Mouse (Mus musculus) limb, embryonic 15.5 days (tissue): ENCODE measurements around the gene Nuak2. TPM values are rescaled to one million over a fixed set of nuclear protein-coding genes. Genes with fewer than 3 reads are reported as not detected.
A peak's percentile ranks its signal among the peaks of the same experiment; 100 is the strongest.

Source experiments
- ATAC-seq: fragments of 200-750 bp; cut with Nextera tagmentation; 2 replicates; pipeline ENCODE4 v1.8.0; 2017; ENCODE audit warnings: low read depth, moderate TSS enrichment; ENCODE audit not compliant: insufficient number of reproducible peaks, low FRiP score, low TSS enrichment
- H3K27ac ChIP-seq: fragments of 300-500 bp; sonication (generic); 2 replicates; pipeline ENCODE4 v1.5.1; 2015; ENCODE audit warnings: moderate library complexity, mild to moderate bottlenecking, inconsistent platforms
- H3K27me3 ChIP-seq: fragments of 300-500 bp; sonication (generic); 2 replicates; pipeline ENCODE4 v1.6.1; 2015; ENCODE audit warnings: inconsistent platforms
- H3K36me3 ChIP-seq: fragments of 300-500 bp; sonication (generic); 2 replicates; pipeline ENCODE4 v1.6.1; 2015; ENCODE audit warnings: inconsistent platforms
- H3K4me1 ChIP-seq: fragments of 300-500 bp; sonication (generic); 2 replicates; pipeline ENCODE4 v1.6.1; 2015; ENCODE audit warnings: inconsistent platforms
- H3K4me2 ChIP-seq: fragments of 300-500 bp; sonication (generic); 2 replicates; pipeline ENCODE4 v1.6.1; 2015; ENCODE audit warnings: mild to moderate bottlenecking, inconsistent platforms
- H3K4me3 ChIP-seq: fragments of 300-500 bp; sonication (generic); 2 replicates; pipeline ENCODE4 v1.5.1; 2015; ENCODE audit warnings: mild to moderate bottlenecking, inconsistent platforms
- H3K9ac ChIP-seq: fragments of 300-500 bp; sonication (generic); 2 replicates; pipeline ENCODE4 v1.6.1; 2015; ENCODE audit warnings: inconsistent platforms
- H3K9me3 ChIP-seq: fragments of 300-500 bp; sonication (generic); 2 replicates; pipeline ENCODE4 v1.6.1; 2016; ENCODE audit warnings: inconsistent platforms
- WGBS: fragments of 180-500 bp; shearing (Covaris S2); methylation state at CpG from one replicate; pipeline ENCODE4 v1.1.7; 2015; 5-methylcytosine and 5-hydroxymethylcytosine counted together
- polyA plus RNA-seq: library from polyadenylated mRNA; unstranded; fragments of >200 nt; fragmentation: Nextera tagmentation; extraction: Ambion mirVana; gene quantifications from 2 replicates; pipeline ENCODE4 v1.2.1, GENCODE M21; 2015

The Nuak2 gene
- polyA plus RNA-seq, 1 experiment from 2014 or later, result 6.9 TPM

- Histone ChIP-seq H3K9me3 (no peaks in the 10 kb centered on the region), H3K4me1 (peaks cover 10% of the 10 kb centered on the region), H3K36me3 (no peaks in the 10 kb centered on the region), H3K27me3 (no peaks in the 10 kb centered on the region; the same call in 1 of the 2 replicates), H3K9ac (no peak overlapping the region), H3K27ac (no peak overlapping the region), H3K4me3 (no peak overlapping the region), H3K4me2 (no peak overlapping the region)
- ATAC-seq, result no peak
- WGBS, result 72% methylated on average over 1 of the region's 1 CpGs
These were observed 29.2 kb upstream of the Nuak2 start for GRCm38 (mm10) chr1:132286735-132287134.

GRCm38 (mm10) chr1:132287445-132287844 lies 28.5 kb upstream of the Nuak2 start:
- WGBS, result 81% methylated on average over 2 of the region's 2 CpGs
- no peak overlapping the region for H3K9ac ChIP-seq

DNA sequence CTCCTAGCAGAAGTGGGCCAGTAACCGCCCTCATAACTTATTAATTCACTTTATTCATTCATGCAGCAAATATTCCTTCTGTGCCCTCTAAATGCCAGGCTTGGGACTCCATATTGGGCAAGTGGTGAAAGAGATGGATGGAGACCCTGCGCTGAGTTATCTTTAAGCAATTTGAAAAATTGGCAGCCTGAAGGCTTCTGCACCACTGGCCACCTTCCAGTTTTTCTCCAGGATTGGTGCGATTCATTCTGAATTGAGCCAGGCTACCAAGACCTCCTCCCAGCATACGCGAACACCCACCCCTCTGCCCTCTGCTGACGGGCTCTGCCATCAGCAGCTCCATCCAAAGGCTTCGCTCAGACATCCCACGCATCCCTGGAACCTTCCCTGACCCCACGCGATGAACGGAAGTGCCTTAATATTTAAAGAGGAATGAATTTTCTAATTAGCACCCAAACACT lies 27.9 kb upstream of the Nuak2 start:
- Histone ChIP-seq H3K9ac (no peak overlapping the region), H3K27ac (no peak overlapping the region), H3K36me3 (no peaks in the 10 kb centered on the region), H3K27me3 (no peaks in the 10 kb centered on the region; the same call in 1 of the 2 replicates), H3K4me1 (peaks cover 21% of the 10 kb centered on the region), H3K4me3 (no peak overlapping the region), H3K9me3 (no peaks in the 10 kb centered on the region), H3K4me2 (no peak overlapping the region)
- ATAC-seq, result no peak
- 30% methylated on average over 11 of the region's 11 CpGs for WGBS

More at GRCm38 (mm10) chr1:132287445-132287844, 28.5 kb upstream of the Nuak2 start:
- no peak overlapping the region for H3K4me2 ChIP-seq
- peaks cover 15% of the 10 kb centered on the region for H3K4me1 ChIP-seq
- H3K9me3 ChIP-seq, result no peaks in the 10 kb centered on the region
- ATAC-seq, result no peak
- H3K27me3 ChIP-seq, result no peaks in the 10 kb centered on the region; the same call in 1 of the 2 replicates
- no peak overlapping the region for H3K27ac ChIP-seq
- H3K36me3 ChIP-seq, result no peaks in the 10 kb centered on the region
- H3K4me3 ChIP-seq, result no peak overlapping the region

DNA sequence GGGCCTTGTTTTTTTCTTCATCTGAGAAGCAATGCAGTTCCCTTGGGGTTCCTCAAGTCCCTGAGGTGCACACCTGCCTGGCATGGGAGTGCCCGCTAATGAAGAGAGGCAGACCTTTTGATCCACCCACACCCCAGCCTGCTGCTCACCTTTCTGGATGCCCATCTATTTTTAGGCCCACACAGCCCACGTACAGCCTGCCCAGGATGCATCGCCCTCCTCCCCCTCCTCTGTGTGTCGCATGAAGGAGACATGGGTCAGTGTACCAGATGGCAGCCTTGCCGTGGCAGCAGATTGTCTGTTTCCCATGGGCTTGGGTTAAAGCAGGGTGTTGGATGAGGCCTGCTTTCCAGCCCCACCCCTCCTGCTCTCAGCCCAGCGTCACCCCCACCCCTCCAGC lies 26.0 kb upstream of the Nuak2 start:
- no peaks in the 10 kb centered on the region for H3K27me3 ChIP-seq
- no peaks in the 10 kb centered on the region for H3K9me3 ChIP-seq
- no peak overlapping the region for H3K9ac ChIP-seq
- ATAC-seq, result no peak
- no peak overlapping the region for H3K27ac ChIP-seq
- peaks cover 22% of the 10 kb centered on the region for H3K4me1 ChIP-seq
- no peak overlapping the region for H3K4me3 ChIP-seq
- WGBS, result 76% methylated on average over 6 of the region's 6 CpGs
- no peak overlapping the region for H3K4me2 ChIP-seq
- H3K36me3 ChIP-seq, result no peaks in the 10 kb centered on the region

DNA sequence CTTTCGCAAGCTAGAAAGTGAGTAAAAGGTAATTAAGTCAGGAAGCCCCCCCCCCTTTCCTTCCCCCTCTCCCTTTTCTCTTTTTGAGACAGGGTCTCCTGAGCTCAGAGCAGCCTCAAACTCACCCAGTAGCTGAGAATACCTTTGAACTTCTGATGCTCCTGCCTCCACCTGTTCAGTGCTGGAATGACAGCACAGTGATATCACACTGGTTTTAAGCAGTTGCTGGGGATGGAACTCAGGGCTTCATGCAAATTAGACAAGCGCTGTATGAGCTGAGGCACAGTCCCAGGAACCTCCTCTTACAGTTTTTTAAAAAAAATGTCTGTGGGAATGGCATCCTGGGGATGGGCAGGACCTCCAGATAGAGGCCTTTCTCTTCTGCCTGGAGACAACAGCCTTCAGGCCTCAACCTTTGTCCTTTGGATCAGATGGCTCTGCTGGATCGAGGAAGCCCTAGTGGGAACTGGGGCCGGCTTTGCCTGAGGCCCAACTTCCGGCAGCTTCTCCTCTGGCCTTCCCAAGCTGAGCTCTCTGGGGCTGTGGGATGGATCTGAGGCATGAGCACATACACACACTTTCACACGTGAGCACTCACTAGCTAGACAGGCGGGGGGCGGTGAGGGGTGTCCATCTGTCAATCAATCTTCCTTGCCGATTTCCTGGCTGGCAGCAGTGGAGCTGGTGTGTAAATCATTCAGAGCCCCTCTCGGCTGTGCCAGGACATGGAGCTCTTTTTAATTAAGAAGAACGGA lies 24.8 kb upstream of the Nuak2 start:
- WGBS, result 38% methylated on average over 11 of the region's 11 CpGs
- no peak overlapping the region for H3K4me2 ChIP-seq
- 0 out of 2 replicates have a peak, but pooled peaks cover 4% of the 10 kb centered on the region for H3K27me3 ChIP-seq
- H3K9me3 ChIP-seq, result no peaks in the 10 kb centered on the region
- H3K9ac ChIP-seq, result no peak overlapping the region
- no peaks in the 10 kb centered on the region for H3K36me3 ChIP-seq
- peak overlapping the region; percentile 47; the same call in 1 of the 2 replicates for H3K27ac ChIP-seq
- no peak for ATAC-seq
- no peak overlapping the region for H3K4me3 ChIP-seq
- peaks cover 22% of the 10 kb centered on the region for H3K4me1 ChIP-seq

GRCm38 (mm10) chr1:132291706-132292105 lies 24.2 kb upstream of the Nuak2 start:
- Histone ChIP-seq H3K9ac (no peak overlapping the region), H3K9me3 (no peaks in the 10 kb centered on the region), H3K4me1 (peaks cover 22% of the 10 kb centered on the region), H3K27me3 (0 out of 2 replicates have a peak, but pooled peaks cover 4% of the 10 kb centered on the region), H3K4me2 (no peak overlapping the region), H3K4me3 (no peak overlapping the region), H3K27ac (peak overlapping the region; percentile 47; the same call in 1 of the 2 replicates), H3K36me3 (no peaks in the 10 kb centered on the region)
- WGBS, result 27% methylated on average over 4 of the region's 4 CpGs
- ATAC-seq, result no peak

DNA sequence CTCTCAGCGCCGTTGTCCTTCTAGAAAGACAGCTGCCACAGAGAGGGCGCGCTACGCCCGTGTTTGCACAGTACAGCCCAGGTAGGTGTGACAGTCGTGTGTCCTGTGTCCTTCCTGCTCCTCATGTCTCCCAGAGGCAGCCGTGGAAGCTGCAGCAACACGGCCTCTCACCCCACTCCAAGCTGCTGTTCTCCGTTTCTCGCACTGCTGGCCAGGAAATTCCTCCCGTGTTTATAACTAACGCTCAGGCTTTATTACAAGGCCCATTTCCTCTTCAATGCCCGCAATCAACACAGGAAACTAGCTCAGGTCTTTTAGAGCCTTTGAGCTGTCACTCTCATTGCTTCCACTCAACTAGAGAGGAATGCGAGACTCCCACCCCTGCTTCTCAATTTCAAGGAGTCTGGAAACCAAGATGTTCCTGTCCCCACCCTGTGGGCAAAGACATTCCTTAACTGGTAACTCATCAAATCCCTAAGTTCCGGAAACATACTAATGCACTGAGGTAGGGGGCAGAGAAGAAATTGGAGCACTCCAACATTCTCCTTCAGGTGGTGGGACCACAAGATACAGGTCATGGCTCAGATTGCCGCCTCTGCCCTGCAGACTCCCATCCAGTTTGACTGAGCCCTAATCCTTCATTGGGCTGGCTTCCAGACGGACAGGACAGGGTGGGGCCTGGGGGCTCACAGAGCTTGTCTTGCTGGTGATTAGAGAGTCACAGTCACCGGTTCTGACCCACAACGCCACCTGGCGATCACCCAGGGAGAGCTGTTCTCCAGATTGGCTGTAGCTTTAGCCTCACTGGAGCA lies 23.4 kb upstream of the Nuak2 start:
- ATAC-seq, result no peak
- H3K27me3 ChIP-seq, result peaks cover 12% of the 10 kb centered on the region
- no peak overlapping the region for H3K9ac ChIP-seq
- no peaks in the 10 kb centered on the region for H3K9me3 ChIP-seq
- H3K4me3 ChIP-seq, result no peak overlapping the region
- H3K4me2 ChIP-seq, result no peak overlapping the region
- no peaks in the 10 kb centered on the region for H3K36me3 ChIP-seq
- WGBS, result 27% methylated on average over 21 of the region's 21 CpGs
- peaks cover 22% of the 10 kb centered on the region for H3K4me1 ChIP-seq
- H3K27ac ChIP-seq, result peak overlapping the region; percentile 47; the same call in 1 of the 2 replicates

DNA sequence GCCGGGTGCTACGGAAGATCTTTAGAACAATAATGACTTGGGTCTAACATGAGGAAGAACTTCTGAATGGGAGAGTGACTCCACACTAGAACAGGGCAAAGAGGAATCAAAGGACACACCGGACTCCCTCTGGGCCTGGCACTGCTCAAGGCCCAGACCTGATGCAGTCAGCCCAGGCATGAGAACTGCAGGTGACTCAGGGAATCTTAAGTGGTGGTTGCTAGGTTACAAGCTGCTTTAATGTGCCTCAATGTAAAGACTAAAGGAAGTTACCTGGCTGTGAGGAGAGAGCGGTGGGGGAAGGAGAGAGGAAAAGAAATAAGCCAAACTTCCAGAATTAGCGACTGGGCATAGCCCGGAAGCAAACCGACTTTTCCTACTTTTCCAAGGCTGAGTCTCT lies 20.4 kb upstream of the Nuak2 start:
- Histone ChIP-seq H3K9me3 (no peaks in the 10 kb centered on the region), H3K4me3 (no peak overlapping the region), H3K27me3 (peaks cover 42% of the 10 kb centered on the region), H3K4me2 (no peak overlapping the region), H3K9ac (no peak overlapping the region), H3K4me1 (peaks cover 33% of the 10 kb centered on the region), H3K36me3 (no peaks in the 10 kb centered on the region), H3K27ac (no peak overlapping the region)
- ATAC-seq, result no peak
- WGBS, result 70% methylated on average over 7 of the region's 7 CpGs

GRCm38 (mm10) chr1:132296051-132296450 lies 19.9 kb upstream of the Nuak2 start:
- Histone ChIP-seq H3K9ac (no peak overlapping the region), H3K4me3 (no peak overlapping the region), H3K27ac (no peak overlapping the region), H3K4me2 (no peak overlapping the region), H3K4me1 (peaks cover 32% of the 10 kb centered on the region), H3K9me3 (no peaks in the 10 kb centered on the region), H3K27me3 (peaks cover 43% of the 10 kb centered on the region), H3K36me3 (no peaks in the 10 kb centered on the region)
- WGBS, result 65% methylated on average over 3 of the region's 3 CpGs
- ATAC-seq, result no peak

DNA sequence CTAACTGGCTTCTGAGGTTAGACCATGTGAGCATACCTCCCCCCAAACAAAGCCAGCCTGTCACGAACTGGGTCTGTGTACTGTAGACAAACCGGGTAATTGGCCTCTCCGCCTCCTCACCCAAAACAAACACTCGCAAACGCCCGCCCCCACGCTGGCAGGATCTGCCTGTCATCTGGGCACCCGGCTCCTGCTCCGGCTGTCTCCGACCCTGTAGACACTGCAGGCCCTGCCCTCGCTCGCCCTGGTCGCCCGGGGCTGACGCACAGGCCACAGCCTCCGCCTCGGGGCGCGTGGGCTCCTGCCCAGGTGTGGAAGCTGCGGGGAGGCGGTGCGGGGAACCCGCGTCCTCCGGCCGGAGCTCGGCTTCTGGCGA lies 17.5 kb upstream of the Nuak2 start, which contains the start of gene Klhdc8a:
Gene Klhdc8a, plus strand, starts transcription at position 202 of the 376 bp plus-strand sequence.
- H3K4me1 ChIP-seq, result peaks cover 12% of the 10 kb centered on the region
- no peak for ATAC-seq

DNA sequence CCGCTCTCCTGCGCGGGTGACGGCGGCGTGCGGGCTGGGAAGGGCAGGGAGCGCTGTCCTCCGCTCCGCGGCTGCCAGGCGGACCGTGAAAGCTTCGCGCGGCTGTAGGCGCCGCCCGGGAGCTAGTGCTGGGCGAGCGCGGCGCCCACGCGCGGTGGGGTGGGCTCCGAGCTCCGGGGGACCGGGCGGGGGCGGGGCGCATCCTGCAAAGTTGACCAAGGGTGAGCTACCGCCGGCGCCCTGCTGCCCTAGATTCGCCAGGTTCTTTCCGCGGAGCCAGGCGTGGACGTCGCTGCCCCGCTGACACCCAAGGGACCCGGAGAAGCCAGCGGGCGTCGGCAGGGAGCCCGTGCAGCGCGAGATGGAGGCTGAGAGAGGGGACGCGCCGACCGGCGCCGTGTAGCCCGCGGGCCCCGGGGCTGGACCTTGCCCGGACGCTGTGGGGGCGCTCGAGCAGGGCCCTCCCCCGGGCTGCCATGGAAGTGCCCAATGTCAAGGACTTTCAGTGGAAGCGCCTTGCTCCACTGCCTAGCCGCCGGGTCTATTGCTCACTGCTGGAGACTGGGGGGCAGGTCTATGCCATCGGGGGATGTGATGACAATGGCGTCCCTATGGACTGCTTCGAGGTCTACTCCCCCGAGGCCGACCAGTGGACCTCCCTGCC lies 17.0 kb upstream of the Nuak2 start:
- Histone ChIP-seq H3K27ac (no peak overlapping the region), H3K4me3 (peak overlapping the region; percentile 52), H3K4me1 (peaks cover 12% of the 10 kb centered on the region), H3K36me3 (no peaks in the 10 kb centered on the region), H3K4me2 (peak overlapping the region; percentile 99), H3K27me3 (peaks cover 61% of the 10 kb centered on the region), H3K9ac (peak overlapping the region; percentile 48), H3K9me3 (no peaks in the 10 kb centered on the region)
- WGBS, result 1% methylated on average over 65 of the region's 71 CpGs
- ATAC-seq, result no peak

More for the DNA sequence above, 17.5 kb upstream of the Nuak2 start, which contains the start of gene Klhdc8a:
- Histone ChIP-seq H3K27me3 (peaks cover 58% of the 10 kb centered on the region), H3K4me2 (peak within 1 kb of the TSS; percentile 99), H3K4me3 (peak within 1 kb of the TSS; percentile 52), H3K9ac (peak within 1 kb of the TSS; percentile 48), H3K27ac (no peak within 1 kb of the TSS), H3K36me3 (no peaks in the 10 kb centered on the region), H3K9me3 (no peaks in the 10 kb centered on the region)
- under 1% methylated on average over 28 of the region's 28 CpGs for WGBS
